Mouse (Mus musculus) forebrain, embryonic 10.5 days (tissue): ENCODE data around the gene Map3k13. TPM values are rescaled to one million over a fixed set of nuclear protein-coding genes. Genes with fewer than 3 reads are reported as not detected.

Experiments
- DNase-seq: peaks from one replicate; pipeline ENCODE4 v3.0.0-alpha.2; 2017; ENCODE audit warnings: low spot score; ENCODE audit errors: extremely low spot score
- H3K27ac ChIP-seq: fragments of 300-500 bp; sonication (generic); 2 replicates; pipeline ENCODE4 v1.5.1; 2016; ENCODE audit warnings: mild to moderate bottlenecking
- H3K27me3 ChIP-seq: fragments of 300-500 bp; sonication (generic); 2 replicates; pipeline ENCODE4 v1.6.1; 2016; ENCODE audit warnings: mild to moderate bottlenecking; ENCODE audit not compliant: poor library complexity, severe bottlenecking
- H3K36me3 ChIP-seq: fragments of 300-500 bp; sonication (generic); replicated peaks from 2 replicates; pipeline ENCODE4 v1.6.1; 2016; ENCODE audit warnings: mild to moderate bottlenecking, moderate library complexity
- H3K4me1 ChIP-seq: fragments of 300-500 bp; sonication (generic); 2 replicates; pipeline ENCODE4 v1.6.1; 2016
- H3K4me3 ChIP-seq: fragments of 300-500 bp; sonication (generic); 2 replicates; pipeline ENCODE4 v1.5.1; 2016; ENCODE audit warnings: mild to moderate bottlenecking, moderate library complexity
- H3K9me3 ChIP-seq: fragments of 300-500 bp; sonication (generic); 2 replicates; pipeline ENCODE4 v1.6.1; 2016; ENCODE audit warnings: mild to moderate bottlenecking, moderate library complexity
- WGBS: fragments of 180-500 bp; shearing (Covaris S2); methylation state at CpG from one replicate; pipeline ENCODE4 v1.1.7; 2016; 5-methylcytosine and 5-hydroxymethylcytosine counted together
- polyA plus RNA-seq: library from polyadenylated mRNA; unstranded; fragments of >200 nt; fragmentation: Nextera tagmentation; extraction: Ambion mirVana; gene quantifications from 2 replicates; pipeline ENCODE4 v1.2.1, GENCODE M21; 2016

The Map3k13 gene
- polyA plus RNA-seq, 1 experiment from 2014 or later = 1.7 TPM

GRCm38 (mm10) chr16:21835584-21835931, 41.4 kb downstream of the Map3k13 start:
- no peaks in the 10 kb centered on the region for H3K36me3 ChIP-seq
- H3K4me3 ChIP-seq = no peak overlapping the region
- no peak for DNase-seq
- WGBS = 50% methylated on average over 7 of the region's 7 CpGs
- H3K27ac ChIP-seq = no peak overlapping the region
- H3K27me3 ChIP-seq = no peaks in the 10 kb centered on the region
- H3K9me3 ChIP-seq = no peaks in the 10 kb centered on the region
- peaks cover 26% of the 10 kb centered on the region for H3K4me1 ChIP-seq

GRCm38 (mm10) chr16:21836311-21837072, 42.3 kb downstream of the Map3k13 start:
- H3K4me3 ChIP-seq = no peak overlapping the region
- H3K27ac ChIP-seq = no peak overlapping the region
- H3K27me3 ChIP-seq = no peaks in the 10 kb centered on the region
- no peaks in the 10 kb centered on the region for H3K9me3 ChIP-seq
- H3K36me3 ChIP-seq = no peaks in the 10 kb centered on the region
- 65% methylated on average over 7 of the region's 7 CpGs for WGBS
- no peak for DNase-seq
- peaks cover 22% of the 10 kb centered on the region for H3K4me1 ChIP-seq

GRCm38 (mm10) chr16:21837694-21838093, 43.5 kb downstream of the Map3k13 start:
- Histone ChIP-seq H3K36me3 (no peaks in the 10 kb centered on the region), H3K9me3 (no peaks in the 10 kb centered on the region), H3K4me1 (peaks cover 22% of the 10 kb centered on the region), H3K4me3 (no peak overlapping the region), H3K27me3 (no peaks in the 10 kb centered on the region), H3K27ac (no peak overlapping the region)
- DNase-seq = no peak
- WGBS = 87% methylated on average over 6 of the region's 6 CpGs

GRCm38 (mm10) chr16:21845800-21846671, 51.9 kb downstream of the Map3k13 start:
- peak; percentile 86 for DNase-seq
- Histone ChIP-seq H3K27me3 (no peaks in the 10 kb centered on the region), H3K4me3 (peak overlapping the region; percentile 60), H3K27ac (peak overlapping the region; percentile 85), H3K9me3 (no peaks in the 10 kb centered on the region), H3K4me1 (peaks cover 24% of the 10 kb centered on the region), H3K36me3 (no peaks in the 10 kb centered on the region)
- under 1% methylated on average over 16 of the region's 16 CpGs for WGBS

GRCm38 (mm10) chr16:21848444-21848843, 54.3 kb downstream of the Map3k13 start:
- peaks cover 34% of the 10 kb centered on the region for H3K4me1 ChIP-seq
- no peak overlapping the region for H3K27ac ChIP-seq
- no peaks in the 10 kb centered on the region for H3K36me3 ChIP-seq
- 87% methylated on average over 3 of the region's 3 CpGs for WGBS
- H3K9me3 ChIP-seq = no peaks in the 10 kb centered on the region
- H3K4me3 ChIP-seq = no peak overlapping the region
- DNase-seq = no peak
- H3K27me3 ChIP-seq = no peaks in the 10 kb centered on the region

- 85% methylated on average over 4 of the region's 4 CpGs for WGBS
- Histone ChIP-seq H3K9me3 (no peaks in the 10 kb centered on the region), H3K27me3 (no peaks in the 10 kb centered on the region), H3K36me3 (no peaks in the 10 kb centered on the region), H3K4me1 (peaks cover 36% of the 10 kb centered on the region), H3K4me3 (no peak overlapping the region), H3K27ac (no peak overlapping the region)
- DNase-seq = no peak
These were observed 54.7 kb downstream of the Map3k13 start for GRCm38 (mm10) chr16:21848847-21849246.

- no peaks in the 10 kb centered on the region for H3K27me3 ChIP-seq
- WGBS = 92% methylated on average over 7 of the region's 7 CpGs
- peaks cover 23% of the 10 kb centered on the region for H3K4me1 ChIP-seq
- no peaks in the 10 kb centered on the region for H3K36me3 ChIP-seq
- no peaks in the 10 kb centered on the region for H3K9me3 ChIP-seq
- H3K27ac ChIP-seq = no peak overlapping the region
- no peak overlapping the region for H3K4me3 ChIP-seq
- no peak for DNase-seq
These were observed 58.2 kb downstream of the Map3k13 start for GRCm38 (mm10) chr16:21852374-21852773.

GRCm38 (mm10) chr16:21853446-21853941, 59.3 kb downstream of the Map3k13 start:
- no peak overlapping the region for H3K27ac ChIP-seq
- WGBS = 77% methylated on average over 7 of the region's 7 CpGs
- no peak overlapping the region for H3K4me3 ChIP-seq
- no peaks in the 10 kb centered on the region for H3K9me3 ChIP-seq
- no peak for DNase-seq
- H3K36me3 ChIP-seq = no peaks in the 10 kb centered on the region
- peaks cover 34% of the 10 kb centered on the region for H3K4me1 ChIP-seq
- H3K27me3 ChIP-seq = no peaks in the 10 kb centered on the region

- DNase-seq = no peak
- no peak overlapping the region for H3K27ac ChIP-seq
- no peaks in the 10 kb centered on the region for H3K36me3 ChIP-seq
- no peaks in the 10 kb centered on the region for H3K9me3 ChIP-seq
- H3K27me3 ChIP-seq = no peaks in the 10 kb centered on the region
- peaks cover 39% of the 10 kb centered on the region for H3K4me1 ChIP-seq
- 91% methylated on average over 5 of the region's 5 CpGs for WGBS
- H3K4me3 ChIP-seq = no peak overlapping the region
These were observed 60.6 kb downstream of the Map3k13 start for GRCm38 (mm10) chr16:21854589-21855284.

- H3K4me1 ChIP-seq = peaks cover 35% of the 10 kb centered on the region
- no peak overlapping the region for H3K27ac ChIP-seq
- no peaks in the 10 kb centered on the region for H3K9me3 ChIP-seq
- no peaks in the 10 kb centered on the region for H3K36me3 ChIP-seq
- H3K4me3 ChIP-seq = no peak overlapping the region
- 87% methylated on average over 5 of the region's 5 CpGs for WGBS
- DNase-seq = no peak
- H3K27me3 ChIP-seq = no peaks in the 10 kb centered on the region
These were observed 62.0 kb downstream of the Map3k13 start for GRCm38 (mm10) chr16:21856134-21856533.

GRCm38 (mm10) chr16:21857126-21857644, 63.0 kb downstream of the Map3k13 start:
- H3K36me3 ChIP-seq = no peaks in the 10 kb centered on the region
- no peak overlapping the region for H3K27ac ChIP-seq
- no peak overlapping the region for H3K4me3 ChIP-seq
- H3K27me3 ChIP-seq = no peaks in the 10 kb centered on the region
- peaks cover 2% of the 10 kb centered on the region; the same call in 1 of the 2 replicates for H3K9me3 ChIP-seq
- 59% methylated on average over 4 of the region's 4 CpGs for WGBS
- no peak for DNase-seq
- H3K4me1 ChIP-seq = peaks cover 35% of the 10 kb centered on the region

- H3K27ac ChIP-seq = no peak overlapping the region
- peaks cover 6% of the 10 kb centered on the region; the same call in 1 of the 2 replicates for H3K9me3 ChIP-seq
- H3K4me3 ChIP-seq = no peak overlapping the region
- H3K27me3 ChIP-seq = no peaks in the 10 kb centered on the region
- H3K4me1 ChIP-seq = peaks cover 28% of the 10 kb centered on the region
- no peaks in the 10 kb centered on the region for H3K36me3 ChIP-seq
- no peak for DNase-seq
- WGBS = 68% methylated on average over 6 of the region's 6 CpGs
These were observed 64.0 kb downstream of the Map3k13 start for GRCm38 (mm10) chr16:21858163-21858562.
